Mouse (Mus musculus): ENCODE data around the gene Ssu2.

DNA sequence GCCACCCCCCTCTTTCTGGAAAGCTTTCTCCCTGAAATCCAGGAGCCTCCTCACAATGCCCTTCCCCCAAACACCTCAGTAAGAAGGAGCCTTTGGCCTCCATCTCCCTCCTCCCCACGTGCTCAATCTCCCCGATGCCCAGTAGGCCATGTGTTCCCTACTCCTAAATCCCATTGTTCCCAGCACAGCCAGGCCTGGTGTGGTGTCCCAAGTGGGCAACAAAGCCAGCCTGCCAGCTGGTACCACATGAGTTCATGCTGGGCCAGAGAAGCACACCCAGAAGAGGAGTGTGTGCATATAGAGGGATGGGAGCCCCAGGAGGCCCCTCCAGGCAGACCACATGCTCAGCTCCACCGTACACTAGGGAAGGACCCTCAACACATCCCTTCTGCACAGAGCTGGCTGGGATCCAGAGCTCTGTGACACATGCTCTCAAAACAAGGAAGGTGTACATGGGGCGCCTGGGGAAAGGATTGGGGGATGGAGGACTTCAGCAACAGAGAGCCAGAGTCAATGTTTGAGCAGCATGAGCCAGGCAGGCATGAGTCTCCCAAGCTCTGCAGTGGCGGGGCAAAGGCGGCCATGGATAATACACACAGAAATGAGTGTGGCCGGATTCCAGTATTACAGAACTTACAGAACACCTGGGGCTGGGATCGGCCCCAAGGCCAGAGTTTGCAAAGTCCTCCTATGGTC lies 4.7 kb downstream of the Ssu2 start:
- TF ChIP-seq CTCF (IDR thresholded peaks at IDR 0.05; ENCODE audit: extremely low read depth, insufficient read depth, low read length): no peak
- no peak for TF ChIP-seq POLR2A (IDR thresholded peaks at IDR 0.05; ENCODE audit: extremely low read depth, insufficient read depth, low read length)

All from cortical plate, adult 2 months (tissue).